Mouse (Mus musculus): ENCODE measurements at regions not wholly inside any gene's neighbourhood (a gene's known extent, or its start where the extent isn't known, plus 50 kb on each side); places are given as distances from the start of the nearest gene placed in this dataset.

GRCm38 (mm10) chr7:60961188-60961587 is 821.2 kb upstream of the Snrpn start:
- TF ChIP-seq CTCF (IDR thresholded peaks at IDR 0.05; ENCODE audit: control insufficient read depth, insufficient read depth, insufficient replicate concordance, low read depth, low read length) (no peak), POLR2A (IDR thresholded peaks at IDR 0.05; ENCODE audit: control insufficient read depth, low read depth, low read length) (no peak)

Measured in testis, adult 2 months (tissue).